Mouse (Mus musculus) G1E (cell line): ENCODE data around the gene Slc29a2.

Experiments used
- CTCF ChIP-seq: IDR thresholded peaks from 2 replicates; pipeline ENCODE4 v1.5.1; 2012; ENCODE audit warnings: low read depth, low read length, inconsistent platforms, mixed read lengths
- GATA1 ChIP-seq: IDR thresholded peaks from 2 replicates; pipeline ENCODE4 v1.6.1; 2012; ENCODE audit warnings: borderline replicate concordance, low read length, inconsistent platforms, mixed read lengths
- GATA2 ChIP-seq: IDR thresholded peaks from 2 replicates; pipeline ENCODE4 v1.6.1; 2012; ENCODE audit warnings: low read depth, low read length, inconsistent platforms, borderline replicate concordance
- POLR2AphosphoS5 ChIP-seq: IDR thresholded peaks from 2 replicates; pipeline ENCODE4 v1.6.1; 2012; ENCODE audit warnings: low read depth, low read length, inconsistent platforms; ENCODE audit not compliant: insufficient replicate concordance
- TAL1 ChIP-seq: conservative IDR thresholded peaks from 2 replicates; pipeline ENCODE4 v1.6.1; 2012; ENCODE audit warnings: low read depth, low read length, inconsistent platforms, mixed read lengths

- TF ChIP-seq GATA1 (no peak), CTCF (no peak), TAL1 (no peak), POLR2AphosphoS5 (no peak), GATA2 (no peak)
Measured at GRCm38 (mm10) chr19:4994043-4994442, 29.6 kb upstream of the Slc29a2 start.
